Mouse (Mus musculus): ENCODE measurements at regions not wholly inside any gene's neighbourhood (a gene's known extent, or its start where the extent isn't known, plus 50 kb on each side); places are given as distances from the start of the nearest gene placed in this dataset.

DNA sequence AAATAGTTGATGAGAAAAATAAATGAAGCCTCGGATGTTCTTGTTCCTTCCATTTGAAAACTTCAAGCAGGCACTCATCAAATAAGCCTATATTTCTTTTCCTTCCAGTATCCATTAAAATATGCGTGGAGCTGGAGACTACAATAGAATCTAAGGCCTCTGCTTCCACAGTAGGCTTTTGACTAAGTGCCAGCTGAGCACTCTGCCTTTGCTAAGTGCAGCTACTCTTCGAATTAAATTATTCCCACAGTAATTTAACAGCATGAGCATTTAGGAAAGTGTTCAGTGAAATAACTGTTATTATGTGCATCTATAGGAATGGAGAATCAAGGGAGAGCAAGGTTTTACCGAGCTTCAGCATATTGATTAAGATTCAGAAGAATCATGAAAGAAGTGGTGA is 280.5 kb upstream of the C030005K15Rik start:
- no peak for TF ChIP-seq CTCF (IDR thresholded peaks at IDR 0.05; ENCODE audit: extremely low read depth, insufficient read depth, low read length)
- TF ChIP-seq POLR2A (IDR thresholded peaks at IDR 0.05; ENCODE audit: extremely low read depth, insufficient read depth, low read length) = no peak
